Mouse (Mus musculus) kidney, embryonic 14.5 days (tissue): Measurements from ENCODE around the gene Fmnl2. TPM values are rescaled to one million over a fixed set of nuclear protein-coding genes. Genes with fewer than 3 reads are reported as not detected.

Source experiments
- ATAC-seq: fragments of 200-750 bp; cut with Nextera tagmentation; 2 replicates; pipeline ENCODE4 v1.8.0; 2017; ENCODE audit warnings: moderate number of reproducible peaks, mild to moderate bottlenecking, moderate TSS enrichment, moderate library complexity; ENCODE audit not compliant: low FRiP score, low TSS enrichment
- H3K27ac ChIP-seq: fragments of 300-500 bp; sonication (generic); 2 replicates; pipeline ENCODE4 v1.5.1; 2014; ENCODE audit warnings: low read depth, mild to moderate bottlenecking, low read length, moderate library complexity, mixed read lengths
- H3K27me3 ChIP-seq: fragments of 300-500 bp; sonication (generic); 2 replicates; pipeline ENCODE4 v1.6.1; 2014; ENCODE audit warnings: mild to moderate bottlenecking, low read length; ENCODE audit not compliant: control insufficient read depth, insufficient read depth
- H3K36me3 ChIP-seq: fragments of 300-500 bp; sonication (generic); 2 replicates; pipeline ENCODE4 v1.6.1; 2014; ENCODE audit warnings: low read length, mixed read lengths; ENCODE audit not compliant: control insufficient read depth, insufficient read depth
- H3K4me1 ChIP-seq: fragments of 300-500 bp; sonication (generic); 2 replicates; pipeline ENCODE4 v1.6.1; 2014; ENCODE audit warnings: low read length, mixed read lengths; ENCODE audit not compliant: control insufficient read depth, insufficient read depth
- H3K4me2 ChIP-seq: fragments of 300-500 bp; sonication (generic); replicated peaks from 2 replicates; pipeline ENCODE4 v1.6.1; 2014; ENCODE audit warnings: low read depth, mild to moderate bottlenecking, low read length
- H3K4me3 ChIP-seq: fragments of 300-500 bp; sonication (generic); 2 replicates; pipeline ENCODE4 v1.5.1; 2014; ENCODE audit warnings: mild to moderate bottlenecking, low read length
- H3K9ac ChIP-seq: fragments of 300-500 bp; sonication (generic); 2 replicates; pipeline ENCODE4 v1.6.1; 2014; ENCODE audit warnings: low read depth, mild to moderate bottlenecking, low read length, moderate library complexity
- H3K9me3 ChIP-seq: fragments of 300-500 bp; sonication (generic); 2 replicates; pipeline ENCODE4 v1.6.1; 2016; ENCODE audit warnings: low read length; ENCODE audit not compliant: control insufficient read depth
- WGBS: fragments of 180-500 bp; shearing (Covaris S2); extraction: QIAGEN DNeasy Blood & Tissue Kit; methylation state at CpG from one replicate; pipeline ENCODE4 v1.1.7; 2014; 5-methylcytosine and 5-hydroxymethylcytosine counted together
- polyA plus RNA-seq: library from polyadenylated mRNA; unstranded; fragments of >200 nt; fragmentation: Nextera tagmentation; extraction: Ambion mirVana; gene quantifications from 2 replicates; pipeline ENCODE4 v1.2.1, GENCODE M21; 2014

Fmnl2 gene
- polyA plus RNA-seq, 1 experiment from 2014 or later = 13.5 TPM

DNA sequence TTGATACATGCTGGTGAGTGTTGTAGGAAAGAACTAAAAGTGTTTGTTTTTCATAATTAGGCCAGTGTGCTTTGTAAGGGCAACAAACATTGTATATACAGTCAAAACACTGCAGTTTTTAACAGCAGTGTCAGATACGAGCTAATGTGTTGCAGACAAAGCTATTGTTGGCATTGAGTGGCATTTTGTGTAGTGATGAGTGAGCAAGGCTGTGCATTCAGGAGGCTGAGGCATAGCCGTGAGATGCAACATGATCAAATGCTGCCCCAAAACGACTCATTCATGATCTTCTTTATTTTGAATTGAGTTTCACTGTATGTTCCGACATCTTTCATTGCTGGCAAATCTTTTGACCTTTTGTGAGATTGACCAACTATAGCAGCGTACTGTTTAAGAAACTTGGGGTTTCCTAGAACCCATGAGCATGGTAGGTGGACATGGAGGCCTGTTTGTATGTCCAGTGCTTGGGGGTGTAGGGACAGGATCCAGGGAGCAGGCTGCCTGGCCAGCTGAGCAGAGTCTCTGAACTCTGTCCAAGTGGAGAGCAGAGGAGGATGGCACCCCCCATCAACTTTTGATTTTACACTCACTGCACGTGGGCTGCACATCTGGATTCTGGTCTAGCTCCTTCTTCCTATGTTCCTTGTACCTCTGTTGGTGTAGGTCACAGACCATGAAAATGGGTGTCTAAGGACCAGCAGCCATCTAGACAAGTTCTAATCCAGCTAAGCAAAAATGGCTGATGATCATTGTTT lies 120.4 kb downstream of the Fmnl2 start:
- no peak overlapping the region for H3K9ac ChIP-seq
- H3K4me1 ChIP-seq = peaks cover 37% of the 10 kb centered on the region
- H3K4me2 ChIP-seq = no peak overlapping the region
- no peak overlapping the region for H3K27ac ChIP-seq
- H3K36me3 ChIP-seq = no peaks in the 10 kb centered on the region
- no peaks in the 10 kb centered on the region for H3K9me3 ChIP-seq
- 86% methylated on average over 6 of the region's 6 CpGs for WGBS
- H3K27me3 ChIP-seq = no peaks in the 10 kb centered on the region
- H3K4me3 ChIP-seq = no peak overlapping the region
- no peak for ATAC-seq

DNA sequence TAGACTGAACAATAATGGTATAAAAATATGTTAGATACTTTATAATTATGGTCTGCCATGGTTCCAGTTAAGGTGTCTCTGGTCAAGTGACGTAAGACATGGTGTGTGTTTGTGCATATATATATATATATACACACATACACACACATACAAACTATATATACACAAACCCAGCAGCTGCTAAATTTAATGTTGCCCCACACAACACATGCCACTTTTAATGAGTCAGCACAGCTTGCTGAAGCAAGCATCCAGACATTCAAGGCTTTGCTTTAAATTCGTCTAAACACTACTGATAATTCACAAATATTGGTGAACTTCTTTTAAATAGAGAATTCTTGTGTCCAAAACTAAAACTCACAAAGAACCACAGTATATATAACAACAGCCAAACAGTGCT lies 121.1 kb downstream of the Fmnl2 start:
- Histone ChIP-seq H3K9me3 (no peaks in the 10 kb centered on the region), H3K27ac (peak overlapping the region; percentile 53; the same call in 1 of the 2 replicates), H3K27me3 (no peaks in the 10 kb centered on the region), H3K4me3 (no peak overlapping the region), H3K36me3 (no peaks in the 10 kb centered on the region), H3K4me2 (no peak overlapping the region), H3K4me1 (peaks cover 37% of the 10 kb centered on the region), H3K9ac (no peak overlapping the region)
- no peak for ATAC-seq
- 54% methylated on average over 2 of the region's 2 CpGs for WGBS

DNA sequence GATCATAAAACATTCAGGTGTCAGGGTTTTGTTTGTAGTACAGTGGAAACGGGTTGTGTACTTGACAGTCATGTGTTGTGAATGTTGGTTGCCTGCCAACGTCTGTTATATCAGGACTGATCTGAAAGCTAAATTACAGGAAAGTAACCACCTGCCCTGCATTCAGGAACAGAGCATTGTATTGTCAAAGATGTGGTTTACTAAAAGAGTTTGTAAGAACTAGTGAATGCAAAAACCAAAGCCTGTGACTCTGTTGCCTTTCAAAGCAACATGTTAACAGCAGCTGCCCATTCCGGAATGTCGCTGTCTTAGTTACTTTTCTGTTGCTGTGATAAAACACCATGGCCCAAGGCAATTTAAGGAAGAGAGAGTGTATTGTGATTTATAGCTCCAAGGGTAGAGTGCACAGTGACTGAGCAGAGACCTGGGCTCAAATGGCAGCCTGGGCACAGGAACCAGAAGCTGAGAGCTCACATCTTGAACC lies 121.7 kb downstream of the Fmnl2 start:
- peak; percentile 84 for ATAC-seq
- Histone ChIP-seq H3K27me3 (no peaks in the 10 kb centered on the region), H3K36me3 (no peaks in the 10 kb centered on the region), H3K9ac (no peak overlapping the region), H3K4me1 (peaks cover 37% of the 10 kb centered on the region), H3K9me3 (no peaks in the 10 kb centered on the region), H3K4me3 (no peak overlapping the region), H3K27ac (peak overlapping the region; percentile 53; the same call in 1 of the 2 replicates), H3K4me2 (no peak overlapping the region)
- 6% methylated on average over 4 of the region's 4 CpGs for WGBS

DNA sequence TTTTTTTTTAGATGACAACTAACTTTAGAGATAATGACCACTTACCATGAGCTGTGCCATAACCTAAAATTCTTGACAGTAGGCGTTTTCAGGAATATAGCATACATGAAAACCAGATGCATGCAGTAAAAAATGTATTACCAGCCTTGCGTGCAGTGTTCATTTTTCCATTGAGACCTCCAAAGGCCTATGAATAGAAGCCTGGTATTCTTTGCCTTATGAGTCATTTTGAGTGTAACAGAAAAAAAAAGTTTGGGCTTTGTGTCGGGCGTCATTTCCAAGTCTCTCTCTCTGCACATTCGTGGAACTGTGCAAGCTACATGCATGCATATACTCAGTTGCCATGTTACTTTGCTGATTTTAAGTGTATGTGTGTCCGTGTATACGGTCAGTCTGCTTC lies 123.5 kb downstream of the Fmnl2 start:
- WGBS = 87% methylated on average over 7 of the region's 7 CpGs
- Histone ChIP-seq H3K27ac (no peak overlapping the region), H3K4me2 (no peak overlapping the region)

DNA sequence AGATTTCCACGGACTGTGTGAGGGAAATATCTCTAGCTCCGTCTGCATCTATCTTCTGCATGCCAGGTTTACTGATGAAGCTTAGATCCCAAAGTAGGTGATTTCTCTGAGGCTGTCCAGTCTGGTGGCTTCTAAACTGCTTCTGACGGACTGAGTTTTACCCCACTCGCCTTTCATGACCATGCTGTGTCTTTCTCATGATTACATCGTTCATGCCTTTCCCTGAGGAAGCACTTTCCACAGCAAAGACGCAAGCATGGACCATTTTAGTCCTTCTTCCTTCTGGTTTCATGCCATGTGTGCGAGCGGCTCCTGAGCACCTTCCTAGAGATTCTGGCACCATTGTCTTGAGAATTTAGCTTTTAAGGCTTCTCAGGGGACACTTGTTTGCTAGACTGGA lies 123.9 kb downstream of the Fmnl2 start:
- Histone ChIP-seq H3K36me3 (no peaks in the 10 kb centered on the region), H3K27me3 (no peaks in the 10 kb centered on the region), H3K9ac (no peak overlapping the region), H3K9me3 (no peaks in the 10 kb centered on the region), H3K4me1 (peaks cover 50% of the 10 kb centered on the region), H3K27ac (no peak overlapping the region), H3K4me2 (no peak overlapping the region), H3K4me3 (no peak overlapping the region)
- WGBS = 84% methylated on average over 8 of the region's 8 CpGs
- ATAC-seq = no peak

More for the DNA sequence above, 123.5 kb downstream of the Fmnl2 start:
- Histone ChIP-seq H3K9me3 (no peaks in the 10 kb centered on the region), H3K4me3 (no peak overlapping the region), H3K9ac (no peak overlapping the region), H3K27me3 (no peaks in the 10 kb centered on the region), H3K36me3 (no peaks in the 10 kb centered on the region), H3K4me1 (peaks cover 50% of the 10 kb centered on the region)
- ATAC-seq = no peak

DNA sequence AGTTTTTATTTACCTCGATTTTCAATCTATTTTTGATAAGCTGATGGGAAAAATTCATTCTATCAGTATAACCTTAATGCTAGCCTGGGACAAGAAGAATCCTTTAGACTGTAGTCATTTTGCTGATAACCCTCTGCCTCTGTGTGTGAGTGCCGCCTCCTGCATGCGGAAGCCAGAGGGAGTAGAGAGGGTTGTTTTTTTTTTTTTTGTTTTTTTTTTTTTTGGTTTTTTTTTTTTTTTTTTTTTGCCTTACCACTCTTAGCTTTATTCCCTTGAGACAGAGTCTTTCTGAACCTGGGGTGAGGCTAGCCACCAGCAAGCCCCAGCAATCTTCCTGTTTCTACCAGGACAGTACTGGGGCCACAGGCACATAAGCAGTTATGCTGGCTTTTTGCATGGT lies 124.8 kb downstream of the Fmnl2 start:
- H3K4me1 ChIP-seq = peaks cover 50% of the 10 kb centered on the region
- no peak overlapping the region for H3K27ac ChIP-seq
- no peaks in the 10 kb centered on the region for H3K27me3 ChIP-seq
- no peaks in the 10 kb centered on the region for H3K36me3 ChIP-seq
- H3K4me3 ChIP-seq = no peak overlapping the region
- ATAC-seq = no peak
- H3K9me3 ChIP-seq = no peaks in the 10 kb centered on the region
- H3K9ac ChIP-seq = no peak overlapping the region
- WGBS = 77% methylated on average over 3 of the region's 3 CpGs
- H3K4me2 ChIP-seq = no peak overlapping the region

- Histone ChIP-seq H3K4me1 (peaks cover 32% of the 10 kb centered on the region), H3K27ac (no peak overlapping the region), H3K4me2 (no peak overlapping the region), H3K4me3 (no peak overlapping the region), H3K9ac (no peak overlapping the region), H3K9me3 (no peaks in the 10 kb centered on the region), H3K36me3 (no peaks in the 10 kb centered on the region), H3K27me3 (no peaks in the 10 kb centered on the region)
- no peak for ATAC-seq
- WGBS = 100% methylated on average over 1 of the region's 1 CpGs
Measured at GRCm38 (mm10) chr2:52984556-52984955, 126.9 kb downstream of the Fmnl2 start.

GRCm38 (mm10) chr2:52985167-52985566 lies 127.5 kb downstream of the Fmnl2 start:
- WGBS = 42% methylated on average over 4 of the region's 4 CpGs
- H3K27me3 ChIP-seq = no peaks in the 10 kb centered on the region
- H3K4me2 ChIP-seq = no peak overlapping the region
- H3K4me1 ChIP-seq = peaks cover 26% of the 10 kb centered on the region
- no peak overlapping the region for H3K27ac ChIP-seq
- H3K36me3 ChIP-seq = no peaks in the 10 kb centered on the region
- ATAC-seq = no peak
- no peak overlapping the region for H3K9ac ChIP-seq
- no peak overlapping the region for H3K4me3 ChIP-seq
- no peaks in the 10 kb centered on the region for H3K9me3 ChIP-seq

GRCm38 (mm10) chr2:52986354-52986753 lies 128.7 kb downstream of the Fmnl2 start:
- whole genome bisulfite sequencing = 85% methylated on average over 3 of the region's 3 CpGs
- Histone ChIP-seq H3K36me3 (no peaks in the 10 kb centered on the region), H3K27ac (no peak overlapping the region), H3K4me1 (peaks cover 24% of the 10 kb centered on the region), H3K4me3 (no peak overlapping the region), H3K4me2 (no peak overlapping the region), H3K27me3 (no peaks in the 10 kb centered on the region), H3K9me3 (no peaks in the 10 kb centered on the region), H3K9ac (no peak overlapping the region)
- ATAC-seq = no peak
